15 mouse cellular contexts compared by ENCODE assay signal in genomic region chr11:61687595-61687994, GRCm38 (mm10). TPM values are rescaled to one million over a fixed set of nuclear protein-coding genes. Genes with fewer than 3 reads are reported as not detected.
A peak's percentile ranks its signal among the peaks of the same experiment; 100 is the strongest.
DNase-seq lines count a peak whose midpoint lies in the region; ATAC-seq and TF ChIP-seq lines count a peak whose summit lies in the region.
"Had no signal": no experiment of that assay in that cellular context is flagged by ENCODE, and none has a peak within 500 bp of the region (broad histone marks: within the 10 kb centered on the region; RNA-seq: fewer than 3 reads in every experiment).

No protein-coding gene starts in this region.

- WGBS in kidney, postnatal 0 days, result 59% methylated on average over 2 of the region's 2 CpGs
- WGBS in kidney, embryonic 15.5 days, result 44% methylated on average over 2 of the region's 2 CpGs
- WGBS in intestine, postnatal 0 days, result 48% methylated on average over 2 of the region's 2 CpGs
- WGBS in stomach, embryonic 15.5 days, result 39% methylated on average over 2 of the region's 2 CpGs
- WGBS in forebrain, postnatal 0 days, result 67% methylated on average over 2 of the region's 2 CpGs

- no peak overlapping the region for H3K4me2 ChIP-seq in kidney, postnatal 0 days (ENCODE audit: low read length)
- H3K4me2 ChIP-seq in kidney, embryonic 15.5 days, result no peak overlapping the region
- H3K4me2 ChIP-seq in intestine, postnatal 0 days (replicated peaks; ENCODE audit: low read depth), result peak overlapping the region; percentile 81
- H3K4me2 ChIP-seq in stomach, embryonic 15.5 days, result no peak overlapping the region
- H3K4me2 ChIP-seq in forebrain, postnatal 0 days (ENCODE audit: low read depth), result no peak overlapping the region
- H3K4me2 ChIP-seq: midbrain, embryonic 13.5 days had no signal

- H3K4me3 ChIP-seq in kidney, postnatal 0 days (replicated peaks; ENCODE audit: low read depth, low read length), result no peak overlapping the region
- no peak overlapping the region for H3K4me3 ChIP-seq in kidney, embryonic 15.5 days (replicated peaks)
- no peak overlapping the region for H3K4me3 ChIP-seq in intestine, postnatal 0 days (ENCODE audit: low read depth, low read length)
- no peak overlapping the region for H3K4me3 ChIP-seq in stomach, embryonic 15.5 days (replicated peaks)
- H3K4me3 ChIP-seq in forebrain, postnatal 0 days (ENCODE audit: low read depth, low read length), result no peak overlapping the region
- H3K4me3 ChIP-seq: midbrain, embryonic 13.5 days had no signal

- H3K4me1 ChIP-seq in kidney, postnatal 0 days (replicated peaks; ENCODE audit: insufficient read depth, low read length), result peaks cover 9% of the 10 kb centered on the region; the same call in 1 of the 2 replicates
- H3K4me1 ChIP-seq in kidney, embryonic 15.5 days, result peaks cover 23% of the 10 kb centered on the region
- H3K4me1 ChIP-seq in intestine, postnatal 0 days (replicated peaks; ENCODE audit: control insufficient read depth, insufficient read depth, low read length), result peaks cover 8% of the 10 kb centered on the region; the same call in 1 of the 2 replicates
- peaks cover 17% of the 10 kb centered on the region for H3K4me1 ChIP-seq in stomach, embryonic 15.5 days
- H3K4me1 ChIP-seq in forebrain, postnatal 0 days (ENCODE audit: insufficient read depth), result no peaks in the 10 kb centered on the region

- no peak overlapping the region for H3K9ac ChIP-seq in kidney, postnatal 0 days (ENCODE audit: low read depth, low read length)
- H3K9ac ChIP-seq in kidney, embryonic 15.5 days, result no peak overlapping the region
- no peak overlapping the region for H3K9ac ChIP-seq in intestine, postnatal 0 days (ENCODE audit: low read depth, low read length)
- H3K9ac ChIP-seq in stomach, embryonic 15.5 days, result no peak overlapping the region
- H3K9ac ChIP-seq in forebrain, postnatal 0 days, result no peak overlapping the region
- H3K9ac ChIP-seq: midbrain, embryonic 13.5 days had no signal

- 0 out of 2 replicates have a peak, but pooled peaks cover 14% of the 10 kb centered on the region for H3K27me3 ChIP-seq in kidney, postnatal 0 days (ENCODE audit: insufficient read depth, low read length)
- peaks cover 35% of the 10 kb centered on the region for H3K27me3 ChIP-seq in kidney, embryonic 15.5 days
- no peaks in the 10 kb centered on the region for H3K27me3 ChIP-seq in intestine, postnatal 0 days (replicated peaks; ENCODE audit: control insufficient read depth, insufficient read depth, low read length)
- peaks cover 19% of the 10 kb centered on the region for H3K27me3 ChIP-seq in stomach, embryonic 15.5 days (replicated peaks)
- peaks cover 25% of the 10 kb centered on the region for H3K27me3 ChIP-seq in forebrain, postnatal 0 days (ENCODE audit: insufficient read depth, low read length)

- 0 out of 2 replicates have a peak overlapping the region, but pooled peaks have one; percentile 13 for H3K27ac ChIP-seq in kidney, postnatal 0 days
- no peak overlapping the region for H3K27ac ChIP-seq in kidney, embryonic 15.5 days
- peak overlapping the region; percentile 50; the same call in 1 of the 2 replicates for H3K27ac ChIP-seq in intestine, postnatal 0 days (ENCODE audit: low read depth, low read length)
- H3K27ac ChIP-seq in stomach, embryonic 15.5 days, result peak overlapping the region; percentile 44
- no peak overlapping the region for H3K27ac ChIP-seq in forebrain, postnatal 0 days (ENCODE audit: low read depth, low read length)
- H3K27ac ChIP-seq: midbrain, embryonic 13.5 days had no signal

- TF ChIP-seq CTCF in kidney, postnatal 0 days (IDR thresholded peaks at IDR 0.05; ENCODE audit: low read depth), result no peak
- TF ChIP-seq CTCF in intestine, postnatal 0 days (IDR thresholded peaks at IDR 0.05; ENCODE audit: low read depth), result no peak
- no peak for TF ChIP-seq CTCF in forebrain, postnatal 0 days (IDR thresholded peaks at IDR 0.05; ENCODE audit: low read depth)

- H3K36me3 ChIP-seq in kidney, postnatal 0 days (ENCODE audit: insufficient read depth, low read length), result no peaks in the 10 kb centered on the region
- H3K36me3 ChIP-seq in kidney, embryonic 15.5 days, result no peaks in the 10 kb centered on the region
- H3K36me3 ChIP-seq in intestine, postnatal 0 days (ENCODE audit: control insufficient read depth, insufficient read depth), result peaks cover 13% of the 10 kb centered on the region; the same call in 1 of the 2 replicates
- H3K36me3 ChIP-seq in stomach, embryonic 15.5 days, result no peaks in the 10 kb centered on the region
- H3K36me3 ChIP-seq in forebrain, postnatal 0 days (ENCODE audit: insufficient read depth), result no peaks in the 10 kb centered on the region
- H3K36me3 ChIP-seq: midbrain, embryonic 13.5 days had no signal

- H3K9me3 ChIP-seq in kidney, postnatal 0 days (replicated peaks; ENCODE audit: low read length), result no peaks in the 10 kb centered on the region
- H3K9me3 ChIP-seq in kidney, embryonic 15.5 days (replicated peaks), result no peaks in the 10 kb centered on the region
- no peaks in the 10 kb centered on the region for H3K9me3 ChIP-seq in intestine, postnatal 0 days (ENCODE audit: control insufficient read depth)
- no peaks in the 10 kb centered on the region for H3K9me3 ChIP-seq in stomach, embryonic 15.5 days
- H3K9me3 ChIP-seq in forebrain, postnatal 0 days (ENCODE audit: low read length), result no peaks in the 10 kb centered on the region
- H3K9me3 ChIP-seq: midbrain, embryonic 13.5 days had no signal

- no peak for DNase-seq in kidney, postnatal 0 days (ENCODE audit: low spot score)
- peak; percentile 26 for DNase-seq in R1 (ENCODE audit: low read depth, low spot score)
- no peak for DNase-seq in left cerebral cortex, adult 8-10 months (ENCODE audit: low spot score in 2 of 2)
- no peak for DNase-seq in forebrain, postnatal 0 days
- DNase-seq: cerebellum, adult 11-12 months; lung, postnatal 14 days; thymus, postnatal 4 days had no signal

- ATAC-seq in kidney, postnatal 0 days (replicated peaks; ENCODE audit: low FRiP score, low read depth), result no peak
- ATAC-seq in kidney, embryonic 15.5 days (replicated peaks; ENCODE audit: low FRiP score), result no peak
- ATAC-seq in intestine, postnatal 0 days, result no peak
- no peak for ATAC-seq in stomach, embryonic 15.5 days (ENCODE audit: insufficient read depth, low FRiP score, low read depth)
- ATAC-seq in forebrain, postnatal 0 days, result no peak
- ATAC-seq: midbrain, embryonic 13.5 days had no signal

RNA-seq across cellular contexts. Expression of gene Fam83g, which starts 3.7 kb away (rescaled TPM):
- 2.7 and 2.9 TPM in 2 replicates for polyA plus RNA-seq in kidney, postnatal 0 days (2015; fragmentation: Nextera tagmentation; extraction: Ambion mirVana)
- polyA plus RNA-seq in kidney, embryonic 15.5 days (2015; fragmentation: Nextera tagmentation; extraction: Ambion mirVana), result 2.2 and 2.8 TPM in 2 replicates
- 20.7 and 21.9 TPM in 2 replicates for polyA plus RNA-seq in intestine, postnatal 0 days (2015; fragmentation: Nextera tagmentation; extraction: Ambion mirVana)
- polyA plus RNA-seq in stomach, embryonic 15.5 days (2015; fragmentation: Nextera tagmentation; extraction: Ambion mirVana), result 5.5 and 5.9 TPM in 2 replicates
- total RNA-seq in left cerebral cortex, adult 8-10 months (2022), result under 1 TPM in 2 of 4 experiments, not detected in 2; 0.09 to 0.28 TPM
- total RNA-seq in forebrain, postnatal 0 days (2014; rRNA removed), result 0.38 and 0.86 TPM in 2 replicates
- 0.15 and 0.19 TPM in 2 replicates for polyA plus RNA-seq in forebrain, postnatal 0 days (2015; fragmentation: Nextera tagmentation; extraction: Ambion mirVana)
- total RNA-seq: left cerebral cortex, postnatal 25 days had no signal

RNA-seq across cellular contexts. Expression of gene Slc5a10, which starts 33.0 kb away (rescaled TPM):
- polyA plus RNA-seq in kidney, postnatal 0 days (2015; fragmentation: Nextera tagmentation; extraction: Ambion mirVana), result 19.6 and 21.2 TPM in 2 replicates
- polyA plus RNA-seq in kidney, embryonic 15.5 days (2015; fragmentation: Nextera tagmentation; extraction: Ambion mirVana), result 0.45 TPM in 2 replicates
- polyA plus RNA-seq in intestine, postnatal 0 days (2015; fragmentation: Nextera tagmentation; extraction: Ambion mirVana), result 0.08 and 0.13 TPM in 2 replicates
- not detected in 2 replicates for polyA plus RNA-seq in stomach, embryonic 15.5 days (2015; fragmentation: Nextera tagmentation; extraction: Ambion mirVana)
- under 1 TPM in 3 of 4 experiments, not detected in 1; 0.20 to 0.33 (median 0.32) TPM for total RNA-seq in left cerebral cortex, adult 8-10 months (2022)
- 0.08 and 0.10 TPM in 2 replicates for total RNA-seq in forebrain, postnatal 0 days (2014; rRNA removed)
- 0.09 and 0.16 TPM in 2 replicates for polyA plus RNA-seq in forebrain, postnatal 0 days (2015; fragmentation: Nextera tagmentation; extraction: Ambion mirVana)
- total RNA-seq: gastrocnemius, adult 18-20 months had no signal
- polyA plus RNA-seq: forebrain, embryonic 11.5 days; heart, postnatal 0 days had no signal

RNA-seq across cellular contexts. Expression of gene Grap, which starts 34.5 kb away (rescaled TPM):
- polyA plus RNA-seq in kidney, postnatal 0 days (2015; fragmentation: Nextera tagmentation; extraction: Ambion mirVana), result 8.2 and 9.1 TPM in 2 replicates
- polyA plus RNA-seq in kidney, embryonic 15.5 days (2015; fragmentation: Nextera tagmentation; extraction: Ambion mirVana), result 12.9 and 13.0 TPM in 2 replicates
- 3.7 and 3.9 TPM in 2 replicates for polyA plus RNA-seq in intestine, postnatal 0 days (2015; fragmentation: Nextera tagmentation; extraction: Ambion mirVana)
- polyA plus RNA-seq in stomach, embryonic 15.5 days (2015; fragmentation: Nextera tagmentation; extraction: Ambion mirVana), result 8.8 and 9.3 TPM in 2 replicates
- total RNA-seq in left cerebral cortex, adult 8-10 months (2022), result 1 to 10 TPM; 3.3 to 5.2 (median 4.9) TPM
- 4.9 and 5.6 TPM in 2 replicates for total RNA-seq in forebrain, postnatal 0 days (2014; rRNA removed)
- polyA plus RNA-seq in forebrain, postnatal 0 days (2015; fragmentation: Nextera tagmentation; extraction: Ambion mirVana), result 4.7 and 6.9 TPM in 2 replicates

Comparison
In these comparisons a context has a peak if more than half of its experiments do, and no peak if none do; other contexts are left out.
1. H3K27ac ChIP-seq: peak in kidney, postnatal 0 days (single experiment), intestine, postnatal 0 days (single experiment) and stomach, embryonic 15.5 days (single experiment); none in kidney, embryonic 15.5 days (single experiment) and forebrain, postnatal 0 days (single experiment).
2. RNA of gene Slc5a10, which starts 33.0 kb away (polyA plus RNA-seq): 19.6 to 21.2 TPM in kidney, postnatal 0 days; 0.45 TPM in kidney, embryonic 15.5 days, 0.09 to 0.16 TPM in forebrain, postnatal 0 days, 0.08 to 0.13 TPM in intestine, postnatal 0 days and not detected in stomach, embryonic 15.5 days; every median in the first group is over 10 times any median in the second.